Mouse (Mus musculus) midbrain, embryonic 14.5 days (tissue): ENCODE data around the gene Bphl. TPM values are rescaled to one million over a fixed set of nuclear protein-coding genes. Genes with fewer than 3 reads are reported as not detected.
A peak's percentile ranks its signal among the peaks of the same experiment; 100 is the strongest.
"Not testable (repeated sequence)": the region's sequence is repeated elsewhere in the genome, so short reads cannot be mapped to it uniquely, and the experiment has no call there.

Source experiments
- ATAC-seq: fragments of 200-750 bp; cut with Nextera tagmentation; 2 replicates; pipeline ENCODE4 v1.8.0; 2017; ENCODE audit warnings: moderate number of reproducible peaks, moderate library complexity; ENCODE audit not compliant: low FRiP score, low TSS enrichment
- DNase-seq: peaks from one replicate; pipeline ENCODE4 v3.0.0-alpha.2; 2015
- H3K27ac ChIP-seq: fragments of 300-500 bp; sonication (generic); replicated peaks from 2 replicates; pipeline ENCODE4 v1.5.1; 2014; ENCODE audit warnings: mild to moderate bottlenecking, low read depth, low read length, moderate library complexity
- H3K27me3 ChIP-seq: fragments of 300-500 bp; sonication (generic); 2 replicates; pipeline ENCODE4 v1.6.1; 2014; ENCODE audit warnings: low read length, control low read depth, mixed read lengths; ENCODE audit not compliant: control insufficient read depth, insufficient read depth
- H3K36me3 ChIP-seq: fragments of 300-500 bp; sonication (generic); 2 replicates; pipeline ENCODE4 v1.6.1; 2014; ENCODE audit warnings: low read length, control low read depth; ENCODE audit not compliant: control insufficient read depth, insufficient read depth
- H3K4me1 ChIP-seq: fragments of 300-500 bp; sonication (generic); 2 replicates; pipeline ENCODE4 v1.6.1; 2014; ENCODE audit warnings: mild to moderate bottlenecking, antibody characterized with exemption, low read length, control low read depth; ENCODE audit not compliant: control insufficient read depth, insufficient read depth
- H3K4me2 ChIP-seq: fragments of 300-500 bp; sonication (generic); 2 replicates; pipeline ENCODE4 v1.6.1; 2014; ENCODE audit warnings: mild to moderate bottlenecking, low read length, moderate library complexity
- H3K4me3 ChIP-seq: fragments of 300-500 bp; sonication (generic); replicated peaks from 2 replicates; pipeline ENCODE4 v1.5.1; 2014; ENCODE audit warnings: low read depth, low read length
- H3K9ac ChIP-seq: fragments of 300-500 bp; sonication (generic); replicated peaks from 2 replicates; pipeline ENCODE4 v1.6.1; 2014; ENCODE audit warnings: mild to moderate bottlenecking, low read length, moderate library complexity
- H3K9me3 ChIP-seq: fragments of 300-500 bp; sonication (generic); 2 replicates; pipeline ENCODE4 v1.6.1; 2016; ENCODE audit warnings: low read length, control low read depth, mixed read lengths; ENCODE audit not compliant: control insufficient read depth
- WGBS: fragments of 180-500 bp; shearing (Covaris S2); extraction: QIAGEN DNeasy Blood & Tissue Kit; methylation state at CpG from one replicate; pipeline ENCODE4 v1.1.7; 2014; 5-methylcytosine and 5-hydroxymethylcytosine counted together
- polyA plus RNA-seq: library from polyadenylated mRNA; unstranded; fragments of >200 nt; fragmentation: Nextera tagmentation; extraction: Ambion mirVana; gene quantifications from 2 replicates; pipeline ENCODE4 v1.2.1, GENCODE M21; 2014

The Bphl gene
- polyA plus RNA-seq, 1 experiment from 2014 or later = 36.8 TPM

DNA sequence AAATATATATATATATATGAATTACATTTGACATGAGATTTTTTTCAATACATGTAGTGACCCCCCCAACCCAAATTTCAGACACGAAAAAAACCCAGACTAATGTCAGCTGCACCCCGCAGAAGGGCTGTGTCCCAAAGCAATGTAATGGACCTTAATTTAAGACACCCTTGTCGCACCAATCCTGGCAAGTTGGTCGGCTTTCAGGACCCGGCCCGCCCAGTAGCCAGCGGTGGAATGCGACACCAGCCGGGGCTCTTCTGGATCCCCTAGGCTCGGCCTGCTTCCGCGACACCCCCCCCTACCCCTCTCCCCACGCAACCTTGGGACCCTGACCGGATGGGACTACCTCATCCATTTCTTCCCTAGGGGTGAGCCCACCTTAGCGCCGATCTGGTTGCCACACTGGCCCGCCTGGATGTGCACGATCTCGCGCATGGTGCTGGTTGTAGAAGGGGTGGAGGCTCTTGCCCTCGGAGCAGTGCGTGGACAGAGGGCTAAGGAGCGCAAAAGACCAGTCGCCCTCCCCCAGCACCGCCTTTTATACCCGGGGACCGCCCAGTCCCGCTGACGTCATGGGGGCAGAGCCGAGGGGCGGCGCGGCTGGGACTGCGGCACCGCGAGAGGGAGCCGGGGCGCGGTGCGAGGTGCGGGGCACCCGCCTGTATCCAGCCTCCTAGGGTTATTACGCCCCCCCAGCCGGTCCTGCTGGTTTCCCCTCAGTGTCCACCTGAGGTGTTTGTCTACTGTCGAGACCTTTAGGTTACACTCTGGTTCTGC lies 40.3 kb downstream of the Bphl start, which contains the start of gene Tubb2a:
Gene Tubb2a, minus strand, starts transcription at position 516 of the 780 bp plus-strand sequence.
- H3K9ac ChIP-seq = peak within 1 kb of the TSS; percentile 96
- 1% methylated on average over 45 of the region's 45 CpGs for WGBS

DNA sequence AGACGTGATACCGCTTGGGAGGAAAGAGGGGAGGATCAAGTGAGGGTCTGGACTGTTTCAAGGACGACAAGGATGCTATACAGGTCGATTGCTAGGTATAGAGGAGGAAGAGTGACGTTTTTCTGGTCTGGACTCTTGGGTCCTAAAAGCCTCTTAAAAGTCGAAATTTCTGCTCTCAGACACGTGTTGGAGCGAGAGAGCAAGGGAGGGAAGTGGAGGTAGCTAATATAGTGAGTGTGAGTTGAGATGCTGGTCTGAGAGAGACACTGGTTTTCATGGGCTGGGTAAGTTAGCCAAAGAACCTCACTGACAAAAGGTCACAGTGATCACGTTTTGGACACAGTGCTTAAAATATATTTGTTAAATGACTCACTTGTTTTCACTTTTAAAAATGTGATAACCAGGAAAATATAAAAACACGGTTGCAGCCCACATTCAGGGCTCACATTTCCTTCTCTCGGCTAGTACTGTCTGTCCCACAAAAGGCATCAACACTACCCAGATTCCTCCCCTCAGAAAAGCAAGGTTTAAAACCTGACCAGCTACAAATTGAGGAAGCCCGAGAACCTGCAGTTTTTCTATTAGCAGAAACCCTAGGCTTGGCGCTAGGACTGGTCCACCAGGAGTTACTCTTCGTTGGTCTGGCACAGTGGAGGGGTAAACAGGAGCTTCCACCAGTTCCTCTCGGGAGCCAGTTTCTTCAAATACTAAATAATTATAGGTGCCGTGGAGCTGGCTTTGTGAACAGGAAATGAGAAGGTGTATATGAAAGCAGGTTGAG lies 41.3 kb downstream of the Bphl start:
- Histone ChIP-seq H3K36me3 (peaks cover 21% of the 10 kb centered on the region), H3K4me1 (peaks cover 26% of the 10 kb centered on the region), H3K27me3 (no peaks in the 10 kb centered on the region), H3K4me3 (peak overlapping the region; percentile 92), H3K9me3 (no peaks in the 10 kb centered on the region), H3K4me2 (peak overlapping the region; percentile 74), H3K9ac (peak overlapping the region; percentile 96; the same call in 1 of the 2 replicates), H3K27ac (peak overlapping the region; percentile 95)
- ATAC-seq = 0 out of 2 replicates have a peak, but pooled peaks have one; percentile 3
- no peak for DNase-seq
- 44% methylated on average over 16 of the region's 16 CpGs for WGBS

More for the DNA sequence above, 40.3 kb downstream of the Bphl start, which contains the start of gene Tubb2a:
- H3K4me1 ChIP-seq = peaks cover 30% of the 10 kb centered on the region
- H3K27ac ChIP-seq = peak within 1 kb of the TSS; percentile 95
- peak; percentile 97 for DNase-seq
- peak within 1 kb of the TSS; percentile 92 for H3K4me3 ChIP-seq
- peak within 1 kb of the TSS; percentile 74 for H3K4me2 ChIP-seq
- no peaks in the 10 kb centered on the region for H3K9me3 ChIP-seq
- H3K36me3 ChIP-seq = peaks cover 27% of the 10 kb centered on the region
- ATAC-seq = peak; percentile 90
- no peaks in the 10 kb centered on the region for H3K27me3 ChIP-seq

GRCm38 (mm10) chr13:34079801-34080200 lies 42.4 kb downstream of the Bphl start:
- no peak for ATAC-seq
- no peaks in the 10 kb centered on the region for H3K9me3 ChIP-seq
- no peak overlapping the region for H3K27ac ChIP-seq
- H3K27me3 ChIP-seq = no peaks in the 10 kb centered on the region
- H3K4me2 ChIP-seq = no peak overlapping the region
- H3K4me1 ChIP-seq = peaks cover 20% of the 10 kb centered on the region
- no peak overlapping the region for H3K9ac ChIP-seq
- WGBS = 88% methylated on average over 3 of the region's 3 CpGs
- no peak overlapping the region for H3K4me3 ChIP-seq
- peaks cover 14% of the 10 kb centered on the region for H3K36me3 ChIP-seq
- no peak for DNase-seq

DNA sequence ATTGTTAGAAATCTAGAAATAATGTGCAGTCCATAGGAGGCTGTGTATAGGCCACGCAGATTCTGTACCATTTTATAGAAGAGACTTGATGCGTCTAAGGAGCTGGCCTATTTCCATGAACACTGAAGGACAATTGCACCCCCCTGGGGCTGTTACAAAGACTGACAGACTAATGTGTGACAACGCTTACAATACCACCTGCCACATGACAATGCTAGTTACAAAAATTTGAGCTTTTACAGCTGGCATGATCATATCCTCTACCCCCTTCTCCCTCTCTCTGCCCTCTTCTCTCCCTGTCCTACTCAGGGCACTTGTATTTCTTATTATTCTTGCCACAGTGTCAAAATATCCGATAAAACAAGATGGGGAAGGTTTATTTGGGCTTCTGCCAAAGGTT lies 44.5 kb downstream of the Bphl start:
- H3K27ac ChIP-seq = no peak overlapping the region
- no peak for ATAC-seq
- no peaks in the 10 kb centered on the region for H3K36me3 ChIP-seq
- no peak overlapping the region for H3K9ac ChIP-seq
- no peak for DNase-seq
- H3K4me1 ChIP-seq = peaks cover 7% of the 10 kb centered on the region
- no peaks in the 10 kb centered on the region for H3K9me3 ChIP-seq
- 59% methylated on average over 4 of the region's 4 CpGs for WGBS
- no peaks in the 10 kb centered on the region for H3K27me3 ChIP-seq
- no peak overlapping the region for H3K4me3 ChIP-seq
- no peak overlapping the region for H3K4me2 ChIP-seq

- Histone ChIP-seq H3K9me3 (no peaks in the 10 kb centered on the region), H3K4me1 (peaks cover 25% of the 10 kb centered on the region), H3K36me3 (no peaks in the 10 kb centered on the region), H3K4me2 (no peak overlapping the region), H3K27me3 (no peaks in the 10 kb centered on the region), H3K4me3 (no peak overlapping the region), H3K9ac (no peak overlapping the region), H3K27ac (no peak overlapping the region)
- WGBS = 80% methylated on average over 9 of the region's 9 CpGs
- ATAC-seq (no peak), DNase-seq (no peak)
These were observed 46.8 kb downstream of the Bphl start for GRCm38 (mm10) chr13:34084026-34084750.

GRCm38 (mm10) chr13:34087052-34087812 lies 49.8 kb downstream of the Bphl start:
- Histone ChIP-seq H3K27ac (peak overlapping the region; percentile 93), H3K4me1 (peaks cover 29% of the 10 kb centered on the region), H3K9ac (no peak overlapping the region), H3K36me3 (no peaks in the 10 kb centered on the region), H3K4me3 (no peak overlapping the region), H3K4me2 (peak overlapping the region; percentile 46; the same call in 1 of the 2 replicates), H3K9me3 (no peaks in the 10 kb centered on the region), H3K27me3 (no peaks in the 10 kb centered on the region)
- 43% methylated on average over 7 of the region's 7 CpGs for WGBS
- peak; percentile 43; the same call in 1 of the 2 replicates for ATAC-seq
- DNase-seq = peak; percentile 77

DNA sequence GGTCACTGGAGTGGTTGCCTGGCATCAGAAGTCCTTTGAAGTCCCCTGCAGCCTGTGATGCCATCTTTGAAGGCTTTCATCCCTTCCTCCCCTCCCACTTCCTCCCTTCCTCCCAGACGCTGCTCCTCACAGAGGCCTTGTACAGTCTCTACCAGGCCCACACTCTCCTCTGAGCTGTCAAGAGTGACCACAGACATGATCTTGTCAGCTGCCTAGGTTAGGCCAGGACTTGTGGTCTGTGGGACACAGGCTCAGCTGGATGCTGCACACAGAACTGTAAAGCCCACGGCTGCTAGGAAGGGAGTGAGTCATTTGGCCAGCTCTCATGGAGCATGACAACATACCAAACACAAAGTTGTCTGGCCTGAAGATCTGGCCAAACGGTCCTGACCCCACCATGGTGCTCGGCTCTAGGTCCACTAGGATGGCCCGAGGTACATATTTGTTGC lies 50.8 kb downstream of the Bphl start:
- ATAC-seq = peak; percentile 31; the same call in 1 of the 2 replicates
- H3K4me3 ChIP-seq, H3K27me3 ChIP-seq, H3K9ac ChIP-seq, H3K36me3 ChIP-seq, H3K9me3 ChIP-seq, DNase-seq: not testable (repeated sequence)
- 42% methylated on average over 5 of the region's 5 CpGs for WGBS
- H3K27ac ChIP-seq = peak overlapping the region; percentile 93
- H3K4me1 ChIP-seq = peaks cover 29% of the 10 kb centered on the region
- peak overlapping the region; percentile 46 for H3K4me2 ChIP-seq
